Mouse (Mus musculus): ENCODE data around the gene Sptssa. TPM values are rescaled to one million over a fixed set of nuclear protein-coding genes. Genes with fewer than 3 reads are reported as not detected.

The Sptssa gene
- total RNA-seq, 2 experiments from 2014 or later: 25.5 to 30.0 TPM

Small RNA genes within 50 kb of the gene (microRNA-seq; reads per million reads assigned to microRNA genes)
- gene Mir1892: 0 reads per million in 2 experiments

Other genes starting within 250 kb of the Sptssa start
- gene Eapp, start 39.3 kb upstream of the Sptssa start, total RNA-seq (2021): 10 to 100 TPM; 41.3 to 44.9 TPM
- 10 to 100 TPM; 47.2 to 49.8 TPM for gene Snx6, start 139.1 kb upstream of the Sptssa start, total RNA-seq (2021)
- 100 to 1,000 TPM; 106 to 116 TPM for gene Cfl2, start 206.3 kb upstream of the Sptssa start, total RNA-seq (2021)